Mouse (Mus musculus): ENCODE data around the gene Sin3a. TPM values are rescaled to one million over a fixed set of nuclear protein-coding genes. Genes with fewer than 3 reads are reported as not detected.

Sin3a gene
- total and polyA plus RNA-seq, 3 experiments, result 27.0 to 715 (median 47.5) TPM

- peak within 1 kb of the TSS; percentile 98 for H3K27ac ChIP-seq (ENCODE audit: control insufficient read depth, low read depth, low read length)
- DNase-seq (ENCODE audit: low read depth, low spot score), result peak; percentile 98
- H3K4me1 ChIP-seq (ENCODE audit: control insufficient read depth in 1 of 2, insufficient read depth in 2 of 2, low read length in 2 of 2), result peaks cover 0 to 7% of the 10 kb centered on the region in 2 experiments; a peak in 3 of 4 replicates
- peak within 1 kb of the TSS; percentile 97 for H3K9ac ChIP-seq (ENCODE audit: control insufficient read depth, low read depth, low read length, poor library complexity, severe bottlenecking)
- peaks cover 9% of the 10 kb centered on the region for H3K79me2 ChIP-seq (ENCODE audit: control insufficient read depth, insufficient read depth, low read length, poor library complexity)
- H3K4me3 ChIP-seq (ENCODE audit: control insufficient read depth in 1 of 2, insufficient read depth in 1 of 2, low read depth in 2 of 2, low read length in 2 of 2), result peak within 1 kb of the TSS; percentile 79 to 95
- peaks cover 5 to 10% of the 10 kb centered on the region in 2 experiments for H3K36me3 ChIP-seq (ENCODE audit: control insufficient read depth in 1 of 2, insufficient read depth in 2 of 2, low read length in 2 of 2)
- no peaks in the 10 kb centered on the region for H3K9me3 ChIP-seq (replicated peaks; ENCODE audit: insufficient read depth, low read length)
- no peaks in the 10 kb centered on the region for H3K27me3 ChIP-seq (ENCODE audit: control insufficient read depth in 1 of 2, insufficient read depth in 2 of 2, low read length in 2 of 2)
- TF ChIP-seq NELFE (IDR thresholded peaks at IDR 0.05; ENCODE audit: low read depth, low read length) (peak; percentile 91), GABPA (IDR thresholded peaks at IDR 0.05; ENCODE audit: low read depth, low read length) (no peak), CHD2 (IDR thresholded peaks at IDR 0.05; ENCODE audit: low read length) (no peak), UBTF (IDR thresholded peaks at IDR 0.05; ENCODE audit: borderline replicate concordance, insufficient read depth, low read depth, low read length) (peak; percentile 94; the same call in 1 of the 2 replicates), POLR2AphosphoS5 (IDR thresholded peaks at IDR 0.05; ENCODE audit: borderline replicate concordance, low read depth, low read length) (peak; percentile 7; the same call in 1 of the 2 replicates), ZC3H11A (IDR thresholded peaks at IDR 0.05; ENCODE audit: low read depth, low read length) (peak; percentile 68), E2F4 (IDR thresholded peaks at IDR 0.05; ENCODE audit: borderline replicate concordance, low read depth, low read length) (peak; percentile 78; the same call in 1 of the 2 replicates), MAFK (IDR thresholded peaks at IDR 0.05; ENCODE audit: borderline replicate concordance, low read depth, low read length) (no peak), SMC3 (IDR thresholded peaks at IDR 0.05; ENCODE audit: low read depth, low read length) (peak; percentile 89), POLR2A (IDR thresholded peaks at IDR 0.05; ENCODE audit: control insufficient read depth in 1 of 2, insufficient read depth in 1 of 2, low read depth in 1 of 2, low read length in 2 of 2, poor library complexity in 1 of 2) (peak; percentile 49 to 87; a peak in 3 of 4 replicates), RAD21 (IDR thresholded peaks at IDR 0.05; ENCODE audit: low read depth, low read length) (peak; percentile 64), KAT2A (conservative IDR thresholded peaks at IDR 0.05; ENCODE audit: low read depth, low read length) (no peak; the same call in 1 of the 2 replicates), HCFC1 (IDR thresholded peaks at IDR 0.05; ENCODE audit: low read depth, low read length) (peak; percentile 88), TBP (IDR thresholded peaks at IDR 0.05; ENCODE audit: low read depth, low read length) (peak; percentile 91), EP300 (IDR thresholded peaks at IDR 0.05; ENCODE audit: low read depth in 1 of 2, low read length in 2 of 2) (peak in 1 of 2 experiments; percentile 12; a peak in 1 of 4 replicates), JUND (IDR thresholded peaks at IDR 0.05; ENCODE audit: low read depth, low read length) (no peak), BHLHE40 (IDR thresholded peaks at IDR 0.05; ENCODE audit: borderline replicate concordance, low read depth, low read length) (no peak), ZNF384 (IDR thresholded peaks at IDR 0.05; ENCODE audit: low read depth, low read length) (no peak), ETS1 (IDR thresholded peaks at IDR 0.05; ENCODE audit: low read depth, low read length) (peak; percentile 32; the same call in 1 of the 2 replicates), CHD1 (IDR thresholded peaks at IDR 0.05; ENCODE audit: low read depth, low read length) (no peak; the same call in 1 of the 2 replicates), TAL1 (IDR thresholded peaks at IDR 0.05; ENCODE audit: low read length) (no peak), RCOR1 (IDR thresholded peaks at IDR 0.05; ENCODE audit: low read depth, low read length) (peak; percentile 17; the same call in 1 of the 2 replicates), MYC (IDR thresholded peaks at IDR 0.05; ENCODE audit: low read depth, low read length) (peak; percentile 52; the same call in 1 of the 2 replicates), MXI1 (IDR thresholded peaks at IDR 0.05; ENCODE audit: low read depth, low read length) (peak; percentile 97), ELF1 (IDR thresholded peaks at IDR 0.05; ENCODE audit: low read depth, low read length) (peak; percentile 96), POLR2AphosphoS2 (IDR thresholded peaks at IDR 0.05; ENCODE audit: low read length) (peak; percentile 95), USF1 (IDR thresholded peaks at IDR 0.05; ENCODE audit: low read depth, low read length) (peak; percentile 86), NRF1 (IDR thresholded peaks at IDR 0.05; ENCODE audit: insufficient read depth, low read depth, low read length, poor library complexity, severe bottlenecking) (peak; percentile 79), MAZ (IDR thresholded peaks at IDR 0.05; ENCODE audit: low read depth, low read length) (peak; percentile 75), USF2 (IDR thresholded peaks at IDR 0.05; ENCODE audit: borderline replicate concordance in 1 of 2, insufficient read depth in 1 of 2, low read depth in 1 of 2, low read length in 2 of 2) (0 out of 4 replicates have a peak, but pooled peaks of 1 of the 2 experiments have one; percentile 18), ZMIZ1 (IDR thresholded peaks at IDR 0.05; ENCODE audit: low read depth, low read length) (peak; percentile 82), CTCF (IDR thresholded peaks at IDR 0.05 in 2 of 3, conservative IDR thresholded peaks at IDR 0.05 in 1 of 3; ENCODE audit: control insufficient read depth in 1 of 3, insufficient read depth in 1 of 3, low read depth in 2 of 3, low read length in 3 of 3, poor library complexity in 1 of 3, severe bottlenecking in 1 of 3) (peak; percentile 66 to 87 (median 80)), ZKSCAN1 (IDR thresholded peaks at IDR 0.05; ENCODE audit: low read depth, low read length) (peak; percentile 45; the same call in 1 of the 2 replicates), TCF12 (IDR thresholded peaks at IDR 0.05; ENCODE audit: low read depth, low read length) (peak; percentile 59)
Observed at GRCm38 (mm10) chr9:57130577-57131433, 59.0 kb downstream of the Sin3a start, which contains the start of gene Man2c1. Man2c1 (plus strand) TSS chr9:57130690.

Data from MEL (cell line).